Mouse (Mus musculus) spleen, postnatal 4 days (tissue): Measurements from ENCODE around the gene Sord.

Experiments
- DNase-seq, 2 experiments: peaks; one replicate each; pipeline ENCODE4 v3.0.0; 2022; ENCODE audit warnings: low spot score in 2 of 2

Sord gene

DNA sequence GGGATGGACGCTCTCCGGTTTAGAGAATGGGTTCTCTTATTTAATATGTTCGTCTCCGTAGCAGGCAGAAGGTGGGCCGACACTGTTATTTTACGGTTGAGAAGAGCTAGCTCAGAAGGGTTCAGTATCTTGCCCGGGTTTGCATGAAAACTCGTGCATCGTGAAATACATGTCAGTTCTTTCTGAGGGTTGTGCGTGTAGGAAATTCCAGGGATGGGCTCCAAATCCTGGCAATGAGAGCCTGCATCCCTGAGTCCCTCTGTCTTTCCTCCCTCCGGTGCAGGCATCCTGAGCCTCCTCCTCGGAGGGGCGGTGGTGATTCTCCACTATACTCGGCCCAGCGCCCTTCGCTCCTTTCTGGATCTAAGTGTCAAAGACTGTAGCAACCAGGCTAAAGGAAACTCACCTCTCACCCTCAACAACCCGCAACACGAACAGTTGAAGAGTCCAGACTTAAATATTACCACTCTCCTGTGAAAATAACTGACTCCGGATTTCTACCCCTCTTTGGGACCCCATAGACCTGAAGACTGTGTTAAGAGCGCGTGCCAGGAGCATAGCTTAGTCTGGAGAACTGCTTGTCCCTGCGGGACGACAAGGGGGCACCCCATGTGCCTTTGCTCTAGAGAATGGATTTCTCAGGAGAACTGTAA, 67.5 kb downstream of the Sord start:
- no peak for DNase-seq

DNA sequence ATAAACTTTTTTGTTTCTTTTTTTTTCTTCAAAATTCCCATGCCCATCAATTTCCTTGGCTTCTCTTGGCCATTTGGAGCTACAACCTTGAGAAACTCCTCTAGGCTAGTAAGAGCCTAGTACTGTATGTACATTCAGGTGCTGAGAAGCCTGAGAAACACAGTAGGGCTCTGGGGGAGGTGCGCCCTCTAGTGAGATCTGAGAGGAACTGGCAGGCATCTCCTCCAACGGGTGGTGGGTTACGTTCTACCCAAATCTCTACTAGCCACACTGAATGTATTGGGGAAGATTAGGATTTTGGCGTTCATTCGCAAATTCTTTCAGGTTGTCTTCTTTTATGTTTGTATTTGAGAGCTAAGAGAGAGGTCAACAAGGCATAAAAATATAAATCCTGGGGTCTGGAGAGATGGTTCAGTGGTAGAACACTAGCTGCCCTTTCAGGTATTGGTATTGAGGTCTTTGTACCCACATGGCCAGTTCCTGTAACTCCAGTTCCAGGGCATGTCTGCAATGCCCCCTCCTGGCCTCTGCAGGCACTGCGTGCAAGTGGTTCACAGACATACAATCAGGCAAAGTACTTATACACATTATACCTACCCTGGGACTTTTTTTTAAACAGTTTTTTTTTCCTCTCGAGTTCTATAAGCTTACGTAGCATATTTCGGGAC, 68.2 kb downstream of the Sord start:
- DNase-seq: peak; percentile 64 to 82

DNA sequence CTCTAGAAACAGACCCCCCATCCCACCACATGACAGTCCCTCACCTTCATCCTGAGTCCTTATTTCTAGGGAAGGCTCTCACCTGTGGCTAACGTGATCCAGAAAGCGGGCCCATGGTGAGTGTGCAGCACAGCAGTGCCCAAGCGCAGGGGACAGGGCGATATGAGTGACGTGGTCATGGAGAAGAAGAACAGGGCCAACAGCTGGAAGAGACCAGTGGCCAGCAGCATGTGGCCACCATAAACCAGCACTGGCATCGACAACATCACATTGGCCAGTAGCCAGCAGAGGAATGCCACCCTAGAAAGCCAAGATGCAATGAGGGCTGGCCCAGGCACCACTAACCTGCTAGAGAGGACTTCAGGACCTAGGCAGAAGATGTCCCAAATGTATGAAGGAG, 70.0 kb downstream of the Sord start:
- DNase-seq: no peak

DNA sequence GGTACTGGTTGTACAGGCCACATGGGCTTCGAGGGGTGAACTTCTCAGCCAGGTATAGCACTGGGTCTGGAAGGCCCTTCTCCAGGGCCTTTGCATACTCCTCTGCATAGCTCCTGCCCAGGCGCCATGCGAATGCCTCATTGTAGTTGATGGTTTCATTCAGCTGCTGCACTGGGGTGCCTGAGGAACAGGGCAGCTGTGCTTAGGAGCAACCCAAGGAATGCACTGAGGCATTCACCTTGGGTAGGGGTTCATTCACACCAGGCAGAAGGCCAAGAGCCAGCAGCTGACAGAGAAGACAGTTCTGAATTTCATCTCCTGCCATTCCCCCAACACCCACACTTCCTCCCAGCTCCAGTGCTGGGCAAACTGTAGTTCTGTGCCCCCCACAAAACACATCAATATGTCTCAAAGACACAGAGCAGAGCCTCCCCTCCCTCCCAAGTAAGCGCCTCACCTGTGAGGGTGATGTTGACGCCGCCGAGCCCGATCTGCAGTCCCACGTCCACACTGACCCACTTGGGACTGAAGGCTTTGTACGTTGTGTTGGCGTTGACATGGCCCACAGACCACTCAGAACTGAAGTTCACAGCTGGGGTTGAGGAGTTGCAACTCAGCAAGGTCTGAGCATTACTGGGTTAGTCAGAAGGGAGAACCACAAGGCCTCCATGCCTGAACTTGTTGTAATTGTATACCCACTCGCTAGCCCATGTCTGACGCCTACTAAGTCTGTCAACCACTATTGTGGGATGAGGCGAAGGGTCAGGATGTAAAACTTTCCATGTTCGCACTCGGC, 70.7 kb downstream of the Sord start:
- DNase-seq: no peak

DNA sequence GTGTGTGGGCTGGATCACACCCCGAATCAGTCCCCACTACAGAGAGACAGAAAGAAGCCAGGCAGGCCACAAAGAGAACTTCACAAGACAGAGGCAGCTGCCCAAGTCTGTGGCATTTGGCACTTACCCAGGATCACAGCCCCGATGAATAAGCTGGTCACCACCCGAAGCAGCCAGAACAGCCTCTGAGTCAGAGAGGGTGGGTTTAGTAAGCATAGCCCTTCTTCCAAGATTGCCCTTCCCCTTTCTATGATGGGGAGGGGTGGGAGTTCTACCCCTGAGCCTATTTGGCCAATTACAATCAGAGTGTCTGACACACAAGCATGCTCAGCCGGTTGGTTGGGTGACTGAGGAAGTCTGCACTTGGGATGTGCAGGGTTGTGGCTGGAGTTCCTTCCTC, 71.6 kb downstream of the Sord start:
- DNase-seq: no peak

DNA sequence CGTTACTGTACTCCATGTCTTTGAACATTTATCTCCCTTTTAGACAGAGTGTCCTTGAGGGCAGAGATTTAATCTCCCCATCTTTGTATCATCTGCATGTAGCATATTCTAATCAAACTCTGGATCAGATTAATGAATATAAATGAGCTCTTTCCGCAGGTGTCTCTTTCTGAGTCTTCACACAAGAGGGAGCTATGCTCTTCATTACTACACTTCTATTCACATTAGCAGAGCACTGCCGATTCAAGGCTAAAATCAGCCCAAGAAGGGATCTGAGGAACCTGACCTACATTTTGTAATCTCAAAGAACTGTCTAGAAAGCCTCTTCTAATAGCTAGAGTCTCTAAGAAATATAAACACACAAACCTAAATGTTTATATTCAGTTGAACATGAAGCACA, 75.1 kb downstream of the Sord start:
- DNase-seq: no peak

DNA sequence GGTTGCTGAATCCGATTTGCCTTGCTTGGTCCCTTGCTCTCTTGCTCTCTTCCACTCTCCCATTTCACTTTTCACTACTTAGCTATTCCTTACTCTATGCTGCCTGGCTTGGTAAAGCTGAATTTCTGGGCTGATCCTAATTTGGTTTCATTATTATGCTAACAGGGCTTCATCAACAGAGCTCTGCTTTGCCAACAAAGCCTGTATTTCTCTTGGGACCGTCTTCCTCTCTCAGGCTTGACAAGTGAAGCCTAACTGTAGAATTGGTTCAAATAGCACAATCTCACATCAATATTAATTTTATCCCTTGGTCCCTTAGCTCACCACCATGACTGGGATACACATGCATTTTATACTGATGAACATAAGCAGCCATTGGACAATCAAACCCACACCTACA, 77.0 kb downstream of the Sord start:
- DNase-seq: no peak

DNA sequence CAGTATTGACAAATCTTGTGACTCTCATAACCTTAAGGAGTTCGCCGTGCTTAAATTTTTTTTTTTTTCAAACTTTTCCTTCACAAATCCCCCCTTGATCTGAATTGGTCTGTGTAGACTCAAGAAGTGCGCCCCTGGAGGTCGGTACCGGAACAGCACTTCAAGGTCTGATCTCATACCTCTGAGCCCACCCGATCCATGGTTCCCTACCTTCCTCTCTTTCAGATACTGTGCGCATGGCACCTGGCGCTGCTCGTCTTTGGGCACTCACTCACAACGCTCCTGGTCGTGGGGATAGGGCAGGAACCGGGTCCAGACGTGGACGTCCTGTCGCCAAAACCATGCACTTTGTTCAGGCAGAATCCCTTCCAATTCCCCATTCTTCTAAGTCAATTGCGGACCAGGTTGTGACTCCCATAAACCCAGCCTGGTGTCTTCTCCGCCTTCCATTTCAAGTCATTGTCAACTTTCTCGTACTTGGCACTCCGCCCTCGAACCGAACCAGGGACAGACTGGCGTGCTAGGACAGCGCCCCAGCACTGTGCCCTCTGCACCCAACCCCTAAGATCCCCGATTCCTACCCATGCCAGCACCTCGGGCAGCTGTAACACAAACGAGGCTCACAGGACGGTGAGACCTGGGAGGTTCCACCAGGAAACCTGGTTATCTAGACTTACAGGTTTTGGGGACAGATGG, 78.3 kb downstream of the Sord start:
- DNase-seq: peak; percentile 43 to 86

DNA sequence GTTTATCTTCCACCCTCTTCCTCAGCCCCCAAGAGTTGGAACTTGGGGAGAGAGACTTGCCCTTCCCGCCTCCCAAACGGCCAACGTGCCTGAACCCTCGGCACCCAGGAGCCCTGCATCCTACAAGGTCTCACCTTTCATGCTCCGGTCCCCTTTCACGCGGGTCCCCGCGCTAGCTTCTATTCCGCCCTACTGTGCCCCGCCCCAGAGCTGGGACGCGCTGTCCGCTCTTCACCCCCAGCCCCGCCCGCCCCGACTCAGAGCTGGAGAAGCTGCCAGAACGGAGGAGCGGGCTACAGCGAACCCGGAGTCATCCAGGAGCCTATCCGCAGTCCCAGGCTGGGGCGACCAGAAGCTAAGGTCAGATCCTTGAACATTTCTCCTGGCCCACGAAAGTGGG, 79.0 kb downstream of the Sord start, which contains the start of gene Duoxa1:
Gene Duoxa1, minus strand, starts transcription at position 195 of the 400 bp plus-strand sequence.
- no peak for DNase-seq
